Mouse (Mus musculus) liver, postnatal 0 days (tissue): ENCODE results near the gene Nat8f5. TPM values are rescaled to one million over a fixed set of nuclear protein-coding genes. Genes with fewer than 3 reads are reported as not detected.

Experiments used
- ATAC-seq: fragments of 200-750 bp; cut with Nextera tagmentation; 2 replicates; pipeline ENCODE4 v1.8.0; 2017; ENCODE audit warnings: mild to moderate bottlenecking, moderate library complexity
- DNase-seq: peaks from one replicate; pipeline ENCODE4 v3.0.0-alpha.2; 2016
- H3K27ac ChIP-seq: fragments of 300-500 bp; sonication (generic); 2 replicates; pipeline ENCODE4 v1.5.1; 2014; ENCODE audit warnings: antibody characterized with exemption, moderate library complexity, mild to moderate bottlenecking, low read depth
- H3K27me3 ChIP-seq: fragments of 300-500 bp; sonication (generic); 2 replicates; pipeline ENCODE4 v1.6.1; 2014; ENCODE audit warnings: low read length, control low read depth, mixed read lengths; ENCODE audit not compliant: insufficient read depth
- H3K36me3 ChIP-seq: fragments of 300-500 bp; sonication (generic); replicated peaks from 2 replicates; pipeline ENCODE4 v1.6.1; 2014; ENCODE audit warnings: mild to moderate bottlenecking, control low read depth, low read length, moderate library complexity, mixed read lengths; ENCODE audit not compliant: insufficient read depth
- H3K4me1 ChIP-seq: fragments of 300-500 bp; sonication (generic); 2 replicates; pipeline ENCODE4 v1.6.1; 2014; ENCODE audit warnings: antibody characterized with exemption, mild to moderate bottlenecking, control low read depth; ENCODE audit not compliant: insufficient read depth
- H3K4me2 ChIP-seq: fragments of 300-500 bp; sonication (generic); 2 replicates; pipeline ENCODE4 v1.6.1; 2014; ENCODE audit warnings: low read depth, mild to moderate bottlenecking, low read length, moderate library complexity, mixed read lengths
- H3K4me3 ChIP-seq: fragments of 300-500 bp; sonication (generic); 2 replicates; pipeline ENCODE4 v1.5.1; 2014; ENCODE audit warnings: low read depth, low read length
- H3K9ac ChIP-seq: fragments of 300-500 bp; sonication (generic); replicated peaks from 2 replicates; pipeline ENCODE4 v1.6.1; 2014; ENCODE audit warnings: mild to moderate bottlenecking, moderate library complexity
- H3K9me3 ChIP-seq: fragments of 300-500 bp; sonication (generic); 2 replicates; pipeline ENCODE4 v1.6.1; 2016; ENCODE audit warnings: mild to moderate bottlenecking, control low read depth, low read length, mixed read lengths
- CTCF ChIP-seq: sonication (generic); IDR thresholded peaks from 2 replicates; pipeline ENCODE4 v1.5.1; 2016; ENCODE audit warnings: antibody characterized with exemption, low read depth
- EP300 ChIP-seq: IDR thresholded peaks from 2 replicates; pipeline ENCODE4 v1.6.1; 2016; ENCODE audit warnings: antibody characterized with exemption, low read depth, mild to moderate bottlenecking
- WGBS: fragments of 180-500 bp; shearing (Covaris S2); extraction: QIAGEN DNeasy Blood & Tissue Kit; methylation state at CpG from one replicate; pipeline ENCODE4 v1.1.7; 2014; ENCODE audit not compliant: insufficient replicate concordance; 5-methylcytosine and 5-hydroxymethylcytosine counted together
- polyA plus RNA-seq: library from polyadenylated mRNA; unstranded; fragments of >200 nt; fragmentation: Nextera tagmentation; extraction: Ambion mirVana; gene quantifications from 2 replicates; pipeline ENCODE4 v1.2.1, GENCODE M21; 2015

Gene Nat8f5
- polyA plus RNA-seq, 1 experiment from 2014 or later = not detected

DNA sequence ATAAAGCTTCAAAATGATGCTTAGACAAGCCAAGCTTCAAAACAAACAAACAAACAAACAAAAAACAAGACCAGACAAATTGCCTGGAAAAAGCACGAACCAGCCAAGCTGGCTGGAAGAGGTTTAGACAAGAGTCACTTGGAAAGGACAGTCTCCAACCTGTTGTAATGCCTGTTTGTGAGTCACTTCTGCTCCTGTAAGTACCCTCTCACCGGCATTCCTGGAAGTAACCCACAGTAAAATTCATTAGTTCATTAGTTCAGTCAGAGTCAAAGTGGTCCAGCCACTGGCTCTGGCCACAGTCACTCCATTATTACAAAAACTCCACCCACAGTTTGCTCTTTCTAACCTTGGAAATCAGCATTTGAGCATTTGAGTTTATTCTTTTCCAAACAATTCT lies 43.1 kb upstream of the Nat8f5 start:
- H3K36me3 ChIP-seq = no peaks in the 10 kb centered on the region
- 74% methylated on average over 2 of the region's 2 CpGs for WGBS
- no peak for TF ChIP-seq EP300
- no peak for TF ChIP-seq CTCF
- H3K27ac ChIP-seq = no peak overlapping the region
- ATAC-seq (no peak), DNase-seq (no peak)
- no peak overlapping the region for H3K4me2 ChIP-seq
- no peak overlapping the region for H3K9ac ChIP-seq
- no peak overlapping the region for H3K4me3 ChIP-seq
- no peaks in the 10 kb centered on the region for H3K27me3 ChIP-seq
- no peaks in the 10 kb centered on the region for H3K9me3 ChIP-seq
- no peaks in the 10 kb centered on the region for H3K4me1 ChIP-seq

DNA sequence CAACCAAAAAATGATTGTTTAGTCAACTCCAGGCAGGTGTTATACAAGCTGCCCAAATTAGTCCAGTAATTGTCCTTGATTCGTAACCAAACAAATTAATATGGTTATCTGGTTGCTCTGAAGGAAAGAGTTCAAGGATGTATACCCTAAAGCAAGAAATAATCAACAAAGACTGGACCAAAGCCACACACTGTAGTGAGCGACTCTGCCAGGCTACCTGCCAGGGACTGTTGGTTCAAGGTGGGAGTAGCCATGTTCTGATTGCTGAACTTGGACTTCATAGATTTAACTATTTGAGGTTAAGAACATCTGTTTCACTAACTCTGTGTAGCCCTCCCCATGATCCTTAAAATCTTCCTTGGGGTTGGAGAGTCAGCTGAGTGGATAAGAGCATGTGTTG lies 42.4 kb upstream of the Nat8f5 start:
- ATAC-seq (no peak), DNase-seq (no peak)
- WGBS = 61% methylated on average over 2 of the region's 2 CpGs
- TF ChIP-seq EP300 (no peak), CTCF (no peak)
- no peak overlapping the region for H3K27ac ChIP-seq
- no peak overlapping the region for H3K4me3 ChIP-seq
- H3K27me3 ChIP-seq = no peaks in the 10 kb centered on the region
- H3K36me3 ChIP-seq = no peaks in the 10 kb centered on the region
- H3K9ac ChIP-seq = no peak overlapping the region
- no peaks in the 10 kb centered on the region for H3K9me3 ChIP-seq
- H3K4me1 ChIP-seq = no peaks in the 10 kb centered on the region
- H3K4me2 ChIP-seq = no peak overlapping the region

DNA sequence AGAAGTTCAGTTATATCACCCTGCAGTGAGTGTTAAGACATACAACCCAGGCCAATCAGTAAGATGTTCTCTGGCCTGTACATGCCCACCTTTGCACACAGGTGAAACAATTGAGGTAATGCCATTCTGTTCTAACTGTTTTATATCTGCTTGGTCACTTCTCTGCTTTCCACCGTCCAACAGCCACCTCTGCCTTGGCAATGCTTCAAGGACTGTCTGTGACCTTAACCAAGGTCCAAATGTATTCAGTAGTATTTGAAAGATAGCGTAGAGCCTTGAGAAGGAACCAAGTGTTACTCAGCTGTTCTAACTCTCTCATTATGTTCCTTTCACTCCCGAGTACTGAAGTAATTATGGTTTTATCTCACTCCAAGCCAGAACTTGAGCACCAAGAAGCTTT lies 41.8 kb upstream of the Nat8f5 start:
- Histone ChIP-seq H3K27me3 (no peaks in the 10 kb centered on the region), H3K27ac (no peak overlapping the region), H3K4me1 (no peaks in the 10 kb centered on the region), H3K9me3 (no peaks in the 10 kb centered on the region), H3K4me2 (no peak overlapping the region), H3K36me3 (no peaks in the 10 kb centered on the region), H3K9ac (no peak overlapping the region), H3K4me3 (no peak overlapping the region)
- DNase-seq (no peak), ATAC-seq (no peak)
- 61% methylated on average over 3 of the region's 3 CpGs for WGBS
- no peak for TF ChIP-seq CTCF
- no peak for TF ChIP-seq EP300

- no peaks in the 10 kb centered on the region for H3K4me1 ChIP-seq
- no peaks in the 10 kb centered on the region for H3K36me3 ChIP-seq
- no peak overlapping the region for H3K9ac ChIP-seq
- H3K27ac ChIP-seq = no peak overlapping the region
- no peaks in the 10 kb centered on the region for H3K9me3 ChIP-seq
- ATAC-seq (no peak), DNase-seq (no peak)
- no peak for TF ChIP-seq EP300
- WGBS = 78% methylated on average over 3 of the region's 3 CpGs
- no peak overlapping the region for H3K4me2 ChIP-seq
- no peak overlapping the region for H3K4me3 ChIP-seq
- H3K27me3 ChIP-seq = no peaks in the 10 kb centered on the region
Measured at GRCm38 (mm10) chr6:85861247-85861646, 40.5 kb upstream of the Nat8f5 start.

DNA sequence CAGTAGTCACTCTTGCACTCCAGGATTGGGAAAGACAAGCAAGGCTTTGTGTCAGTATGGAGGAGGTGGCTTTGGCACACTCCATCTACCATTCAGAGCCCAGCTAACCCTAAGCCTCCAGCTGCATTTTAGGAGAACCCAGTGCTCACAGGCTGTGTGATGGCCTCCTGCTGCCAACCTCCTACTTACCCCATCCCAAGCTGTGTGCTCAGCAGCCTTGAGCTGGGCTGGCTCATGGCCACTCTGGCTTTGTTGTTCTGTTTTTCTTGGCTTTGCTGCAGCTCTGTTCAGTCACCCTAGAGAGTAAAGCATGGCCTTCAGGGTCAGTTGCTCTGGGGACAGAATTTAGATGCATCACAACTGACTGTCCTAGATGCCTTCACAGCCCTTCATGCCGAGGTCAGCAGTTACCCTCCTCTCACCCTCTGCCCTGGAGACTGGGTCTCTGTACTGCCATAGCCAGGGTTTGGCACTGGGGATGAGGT lies 35.5 kb upstream of the Nat8f5 start:
- no peak overlapping the region for H3K4me2 ChIP-seq
- TF ChIP-seq EP300 (no peak), CTCF (no peak)
- ATAC-seq (peak; percentile 94), DNase-seq (peak; percentile 32)
- WGBS = 67% methylated on average over 1 of the region's 1 CpGs
- no peaks in the 10 kb centered on the region for H3K36me3 ChIP-seq
- no peaks in the 10 kb centered on the region for H3K27me3 ChIP-seq
- H3K9me3 ChIP-seq = no peaks in the 10 kb centered on the region
- no peak overlapping the region for H3K4me3 ChIP-seq
- H3K27ac ChIP-seq = peak overlapping the region; percentile 71
- H3K9ac ChIP-seq = no peak overlapping the region
- H3K4me1 ChIP-seq = peaks cover 3% of the 10 kb centered on the region; the same call in 1 of the 2 replicates

DNA sequence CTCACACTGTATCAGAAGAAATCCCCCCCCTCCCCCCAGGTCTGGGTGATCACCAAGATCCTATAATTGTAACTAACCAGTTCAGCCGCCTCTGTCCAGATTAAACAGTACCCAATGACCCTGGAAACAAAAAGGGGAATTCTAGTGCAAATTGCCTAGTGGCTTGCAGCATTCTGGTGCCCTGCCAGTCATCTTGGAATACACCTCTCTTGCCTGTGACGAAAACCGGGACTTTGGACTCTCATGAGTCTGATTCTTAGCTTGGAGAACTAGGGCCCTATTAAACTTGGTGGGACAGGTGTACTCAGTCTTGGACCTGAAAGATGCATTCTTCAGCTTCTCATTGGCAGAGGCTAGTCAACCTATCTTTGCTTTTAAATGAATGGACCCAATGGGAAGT lies 32.7 kb upstream of the Nat8f5 start:
- DNase-seq (peak; percentile 26), ATAC-seq (no peak)
- no peak overlapping the region for H3K9ac ChIP-seq
- whole genome bisulfite sequencing = 65% methylated on average over 3 of the region's 3 CpGs
- peaks cover 11% of the 10 kb centered on the region; the same call in 1 of the 2 replicates for H3K4me1 ChIP-seq
- H3K27me3 ChIP-seq = no peaks in the 10 kb centered on the region
- H3K4me2 ChIP-seq = no peak overlapping the region
- H3K27ac ChIP-seq = no peak overlapping the region
- H3K4me3 ChIP-seq = no peak overlapping the region
- H3K36me3 ChIP-seq = no peaks in the 10 kb centered on the region
- no peak for TF ChIP-seq CTCF
- 0 out of 2 replicates have a peak, but pooled peaks have one; percentile 13 for TF ChIP-seq EP300
- no peaks in the 10 kb centered on the region for H3K9me3 ChIP-seq
